Mouse (Mus musculus): ENCODE measurements around the gene Setd6.

- no peak for TF ChIP-seq POLR2A (IDR thresholded peaks at IDR 0.05; ENCODE audit: borderline replicate concordance, extremely low read depth, insufficient read depth, insufficient read length, poor library complexity, severe bottlenecking)
- no peak for TF ChIP-seq CTCF (IDR thresholded peaks at IDR 0.05; ENCODE audit: borderline replicate concordance, extremely low read depth, insufficient read depth, insufficient read length)
Observed at GRCm38 (mm10) chr8:95668163-95668958, 47.3 kb upstream of the Setd6 start.
